Mouse (Mus musculus) testis, adult 2 months (tissue): Measurements from ENCODE around the gene Rsph9.

Experiments used
- CTCF ChIP-seq: fragments of 200-500 bp; IDR thresholded peaks from 2 replicates; pipeline ENCODE4 v1.5.1; 2012; ENCODE audit warnings: low read depth, mild to moderate bottlenecking, inconsistent platforms, low read length, moderate library complexity; ENCODE audit not compliant: control insufficient read depth, insufficient read depth, insufficient replicate concordance
- POLR2A ChIP-seq: fragments of 200-500 bp; IDR thresholded peaks from 2 replicates; pipeline ENCODE4 v1.6.1; 2012; ENCODE audit warnings: low read depth, mild to moderate bottlenecking, inconsistent platforms, low read length, moderate library complexity; ENCODE audit not compliant: control insufficient read depth

- no peak for TF ChIP-seq CTCF
- TF ChIP-seq POLR2A, result peak; percentile 69
Measured at GRCm38 (mm10) chr17:46143578-46144423, at the start of gene Rsph9.
